Mouse (Mus musculus) brain, adult 2 months (tissue): ENCODE results near the gene Stx4a.
A peak's percentile ranks its signal among the peaks of the same experiment; 100 is the strongest.
"Not testable (repeated sequence)": the region's sequence is repeated elsewhere in the genome, so short reads cannot be mapped to it uniquely, and the experiment has no call there.

Experiments used
- DNase-seq: peaks from one replicate; pipeline ENCODE4 v3.0.0; 2011; ENCODE audit warnings: low read depth, low spot score

Gene Stx4a

GRCm38 (mm10) chr7:127814241-127814921, 9.7 kb upstream of the Stx4a start:
- DNase-seq = peak; percentile 99

GRCm38 (mm10) chr7:127815116-127815665, 8.9 kb upstream of the Stx4a start:
- DNase-seq = no peak

- peak; percentile 95 for DNase-seq
These were observed 7.9 kb upstream of the Stx4a start for GRCm38 (mm10) chr7:127815954-127816821.

- peak; percentile 25 for DNase-seq
These were observed 7.0 kb upstream of the Stx4a start for GRCm38 (mm10) chr7:127817053-127817452.

GRCm38 (mm10) chr7:127817776-127818175, 6.3 kb upstream of the Stx4a start:
- no peak for DNase-seq

GRCm38 (mm10) chr7:127820836-127821509, 3.1 kb upstream of the Stx4a start:
- DNase-seq = no peak

- DNase-seq = no peak
These were observed 1.6 kb upstream of the Stx4a start for GRCm38 (mm10) chr7:127822494-127822893.

- DNase-seq = peak; percentile 71
These were observed 590 bp upstream of the Stx4a start for GRCm38 (mm10) chr7:127823236-127824171.

- DNase-seq = no peak
These were observed 11.5 kb downstream of the Stx4a start for GRCm38 (mm10) chr7:127835550-127835949.

GRCm38 (mm10) chr7:127837473-127837872, 13.4 kb downstream of the Stx4a start:
- peak; percentile 66 for DNase-seq

GRCm38 (mm10) chr7:127837878-127838277, 13.8 kb downstream of the Stx4a start:
- not testable (repeated sequence) for DNase-seq

GRCm38 (mm10) chr7:127840031-127840430, 15.9 kb downstream of the Stx4a start:
- DNase-seq = not testable (repeated sequence)

- peak; percentile 93 for DNase-seq
These were observed 16.8 kb downstream of the Stx4a start for GRCm38 (mm10) chr7:127840886-127841285.

GRCm38 (mm10) chr7:127841340-127842000, 17.4 kb downstream of the Stx4a start:
- peak; percentile 99 for DNase-seq

- peak; percentile 94 for DNase-seq
These were observed 18.1 kb downstream of the Stx4a start for GRCm38 (mm10) chr7:127842001-127842718.

GRCm38 (mm10) chr7:127849973-127850875, 26.1 kb downstream of the Stx4a start:
- no peak for DNase-seq

- DNase-seq = no peak
These were observed 26.8 kb downstream of the Stx4a start for GRCm38 (mm10) chr7:127850906-127851305.

- no peak for DNase-seq
These were observed 34.2 kb downstream of the Stx4a start for GRCm38 (mm10) chr7:127858258-127858657.
